Mouse (Mus musculus) layer of hippocampus, adult 11-12 months (tissue): Measurements from ENCODE around the gene Myrfl.
A peak's percentile ranks its signal among the peaks of the same experiment; 100 is the strongest.

Experiments used
- DNase-seq: peaks from one replicate; pipeline ENCODE4 v3.0.0; 2022; ENCODE audit warnings: low spot score

Gene Myrfl

DNA sequence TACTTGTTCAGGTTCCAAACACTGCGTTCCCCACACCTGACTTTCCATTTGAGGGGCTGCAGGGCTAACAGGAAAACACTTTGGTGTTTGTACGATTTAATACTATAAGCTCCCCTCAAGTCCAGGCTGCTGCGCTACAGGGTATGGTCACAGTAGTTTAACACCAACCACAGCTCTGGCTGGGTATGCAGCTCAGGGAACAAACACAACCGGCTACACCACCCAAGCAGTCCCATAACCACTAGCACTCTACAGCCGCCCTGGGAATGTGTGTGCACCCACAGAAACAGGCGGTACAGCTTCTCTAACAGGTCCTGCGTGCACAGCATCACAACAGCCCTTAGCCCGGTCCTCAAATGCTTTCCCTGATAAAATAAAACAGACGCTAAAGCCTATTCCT, 16.1 kb upstream of the Myrfl start:
- no peak for DNase-seq

DNA sequence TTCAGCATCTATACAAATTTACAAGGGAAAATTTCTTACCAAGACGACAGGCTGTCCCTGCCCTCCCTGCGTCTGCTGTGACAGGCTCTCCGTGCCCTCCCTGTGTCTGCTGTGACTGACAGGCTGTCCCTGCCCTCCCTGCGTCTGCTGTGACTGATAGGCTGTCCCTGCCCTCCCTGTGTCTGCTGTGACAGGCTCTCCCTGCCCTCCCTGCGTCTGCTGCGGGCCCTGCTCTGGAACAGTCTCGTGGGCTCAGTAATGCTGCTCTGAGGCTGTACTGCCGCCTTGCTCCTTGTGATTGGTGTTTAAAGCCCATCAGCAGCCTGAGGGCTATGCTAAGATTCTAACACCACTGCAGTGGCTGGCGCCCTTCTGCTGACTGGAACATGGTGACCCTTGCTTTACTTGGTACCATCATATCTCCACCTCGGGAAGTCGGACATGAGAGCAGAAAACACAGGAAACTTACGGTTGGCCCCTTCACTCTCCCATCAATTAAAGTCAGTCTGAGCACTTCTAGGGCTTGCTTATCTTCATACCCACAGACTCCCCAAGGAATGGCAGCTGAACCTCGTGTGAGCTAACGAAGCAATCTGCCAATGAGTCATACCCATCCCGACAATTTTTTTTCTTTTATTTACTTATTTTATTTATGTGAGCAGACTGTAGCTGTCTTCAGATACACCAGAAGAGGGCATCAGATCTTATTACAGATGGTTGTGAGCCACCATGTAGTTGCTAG, 12.4 kb upstream of the Myrfl start:
- DNase-seq = no peak

GRCm38 (mm10) chr10:116906794-116907193, 10.1 kb upstream of the Myrfl start:
- no peak for DNase-seq

DNA sequence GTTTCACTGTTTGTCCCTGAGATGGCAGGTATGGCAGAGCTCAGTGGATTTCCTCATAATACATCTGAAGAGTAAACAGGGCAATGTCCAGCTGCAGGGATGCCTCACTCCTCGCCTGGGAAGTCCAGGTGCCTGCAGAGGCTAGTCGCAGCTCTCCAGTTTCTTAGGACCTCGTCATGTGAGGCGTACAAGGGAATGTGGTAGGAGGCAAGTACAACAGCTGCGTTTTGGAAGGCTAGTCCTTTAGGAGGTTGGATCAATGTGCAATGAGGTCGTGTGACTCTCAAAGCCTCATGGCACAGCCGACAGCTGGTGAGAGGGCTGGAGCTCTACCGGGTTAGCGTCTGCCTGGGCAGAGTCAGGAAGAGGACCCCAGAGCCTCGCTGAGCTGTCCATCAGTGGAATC, 7.8 kb upstream of the Myrfl start:
- no peak for DNase-seq

- no peak for DNase-seq
Observed at GRCm38 (mm10) chr10:116895108-116895833, 1.4 kb downstream of the Myrfl start.

- no peak for DNase-seq
Observed at GRCm38 (mm10) chr10:116894540-116894939, 2.2 kb downstream of the Myrfl start.

- DNase-seq = peak; percentile 29
Observed at GRCm38 (mm10) chr10:116893753-116894152, 3.0 kb downstream of the Myrfl start.

GRCm38 (mm10) chr10:116890587-116890986, 6.1 kb downstream of the Myrfl start:
- DNase-seq = no peak

GRCm38 (mm10) chr10:116884552-116884951, 12.2 kb downstream of the Myrfl start:
- no peak for DNase-seq

DNA sequence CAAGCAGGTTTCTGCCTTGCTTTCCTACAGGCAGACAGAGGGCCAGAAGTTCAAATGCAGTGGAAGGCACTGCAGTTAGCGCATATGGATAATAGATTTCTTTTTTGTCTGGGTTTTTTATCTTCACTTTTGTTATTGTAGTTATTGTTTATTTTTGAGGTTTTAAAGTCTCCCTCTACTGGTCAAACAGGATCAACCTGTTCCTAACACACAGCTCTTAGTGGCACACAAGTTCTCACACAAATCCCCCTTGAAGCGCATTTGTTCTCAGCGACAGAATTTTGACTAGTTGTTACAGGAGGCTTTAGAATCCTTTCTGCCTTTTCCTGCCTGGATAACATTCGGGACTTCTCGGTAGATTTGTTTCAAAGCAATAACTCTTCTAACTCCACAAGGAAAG, 13.2 kb downstream of the Myrfl start:
- no peak for DNase-seq

DNA sequence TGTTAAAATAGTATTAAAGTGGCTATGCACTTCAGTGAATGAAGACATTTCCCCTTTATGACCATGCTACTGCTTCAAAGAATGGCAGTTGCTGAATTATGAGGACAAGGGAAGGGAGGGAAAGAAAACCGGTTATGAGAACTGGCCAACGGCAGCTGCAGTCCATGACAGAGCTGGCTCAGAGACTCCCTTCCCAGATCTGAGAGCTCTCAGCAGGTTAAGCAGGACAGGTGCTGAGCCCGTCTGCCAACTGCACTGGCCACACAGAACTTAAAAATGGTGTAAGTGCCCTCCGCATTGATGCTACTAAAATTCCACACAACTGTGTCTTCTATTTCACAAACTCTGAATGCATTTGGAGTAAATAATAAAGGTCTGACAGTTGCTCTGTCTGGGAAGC, 19.3 kb downstream of the Myrfl start:
- DNase-seq = no peak

DNA sequence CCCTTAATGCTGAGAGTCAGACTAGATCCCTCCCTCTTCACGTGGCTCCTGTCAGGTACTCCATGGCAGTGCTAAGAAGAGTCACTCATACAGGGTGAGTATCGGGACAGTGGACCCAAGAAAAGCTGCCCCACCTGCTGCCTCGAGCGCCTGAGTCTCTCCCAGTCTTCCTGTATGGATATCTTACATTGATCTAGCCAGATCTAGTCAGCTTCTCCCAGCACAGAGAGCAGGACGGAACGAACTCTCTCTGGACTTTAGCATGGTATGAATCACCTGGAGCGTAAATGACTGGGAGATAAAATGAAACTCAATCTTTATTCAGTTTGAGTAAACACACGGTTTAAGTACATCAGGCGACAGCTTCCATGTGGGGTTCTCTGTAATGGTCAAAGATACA, 22.2 kb downstream of the Myrfl start:
- no peak for DNase-seq

GRCm38 (mm10) chr10:116872016-116872410, 24.7 kb downstream of the Myrfl start:
- no peak for DNase-seq

DNA sequence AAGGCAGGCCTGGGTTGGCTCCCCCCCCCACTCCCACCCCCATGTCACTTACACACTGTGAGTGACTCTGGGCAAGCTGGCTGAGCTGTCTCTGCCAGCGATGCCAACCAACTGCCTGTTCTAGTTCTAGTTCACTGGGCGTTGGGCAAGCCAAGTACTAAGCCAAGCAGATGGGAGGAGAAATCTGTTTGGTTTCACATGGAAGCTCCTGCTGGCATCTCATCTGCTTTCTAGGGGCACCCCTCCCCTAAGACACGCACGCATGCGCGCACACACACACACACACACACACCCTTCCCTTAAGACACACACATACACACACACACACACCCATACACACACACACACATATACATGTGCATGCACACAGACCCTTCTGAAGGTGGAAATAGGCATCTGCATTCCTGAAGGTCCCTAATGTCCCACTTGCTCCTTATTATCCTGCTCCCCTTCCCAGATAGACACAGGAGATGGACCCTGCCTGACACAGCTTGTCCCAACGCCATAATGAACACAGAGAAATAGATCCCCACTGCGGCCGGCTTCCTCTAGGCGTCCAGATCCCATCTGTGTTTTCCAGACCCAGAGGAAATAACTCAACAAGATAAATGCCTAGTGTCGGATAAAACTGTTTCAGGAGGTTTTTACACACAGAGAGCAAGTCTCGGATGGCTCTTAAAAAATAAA, 25.2 kb downstream of the Myrfl start:
- peak; percentile 73 for DNase-seq

DNA sequence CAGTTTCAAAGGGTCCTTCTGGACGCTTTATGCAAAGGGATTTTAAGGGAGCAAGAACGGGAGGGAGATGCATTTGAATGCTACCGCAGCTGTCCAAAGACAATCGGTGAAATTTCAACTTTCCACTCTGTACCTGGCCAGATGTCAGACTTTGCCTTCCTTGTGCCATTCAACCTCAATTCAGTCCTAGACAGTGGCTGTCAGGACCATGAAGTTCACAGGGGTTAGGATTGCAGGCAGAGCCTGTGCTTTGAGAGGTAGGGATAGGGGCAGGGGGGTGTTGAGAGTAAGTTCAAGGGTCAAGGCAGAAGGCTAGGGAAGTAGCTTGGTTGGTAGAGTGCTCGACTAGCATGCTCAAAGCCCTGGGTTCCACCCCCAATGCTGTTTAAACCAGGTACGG, 25.9 kb downstream of the Myrfl start:
- no peak for DNase-seq

DNA sequence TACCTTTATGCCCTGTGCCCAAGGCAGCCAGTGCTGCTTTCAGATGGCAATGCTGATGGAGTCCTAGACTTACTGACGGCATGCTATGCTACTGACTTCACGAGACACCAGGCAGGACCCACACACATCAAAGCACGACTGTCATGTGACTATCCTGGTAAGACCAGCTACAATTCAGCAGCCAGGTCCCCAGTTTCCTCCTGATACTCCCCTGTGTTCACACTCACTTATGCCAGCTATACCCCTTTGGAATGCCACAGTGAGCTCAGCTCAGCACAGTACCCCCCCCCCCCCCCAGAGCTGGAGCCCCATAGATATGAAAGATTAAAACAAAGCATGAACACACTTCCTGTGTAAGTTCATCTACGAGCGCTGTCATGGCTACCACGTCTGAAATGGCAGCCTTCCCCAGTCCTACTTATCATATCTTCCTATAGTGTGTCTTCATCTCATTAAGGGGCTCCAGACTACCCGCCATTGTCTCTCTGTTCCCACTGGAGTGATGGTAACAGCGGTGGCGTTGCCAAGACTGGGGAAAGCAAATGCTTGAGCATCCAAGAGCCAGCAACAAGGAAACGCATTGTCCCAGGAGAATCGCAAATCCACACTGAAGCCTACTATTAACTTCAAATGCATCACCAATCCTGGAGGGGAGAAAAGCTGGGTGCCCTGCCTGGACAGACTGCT, 43.4 kb downstream of the Myrfl start:
- no peak for DNase-seq

GRCm38 (mm10) chr10:116848749-116849473, 47.8 kb downstream of the Myrfl start:
- DNase-seq = peak; percentile 85

DNA sequence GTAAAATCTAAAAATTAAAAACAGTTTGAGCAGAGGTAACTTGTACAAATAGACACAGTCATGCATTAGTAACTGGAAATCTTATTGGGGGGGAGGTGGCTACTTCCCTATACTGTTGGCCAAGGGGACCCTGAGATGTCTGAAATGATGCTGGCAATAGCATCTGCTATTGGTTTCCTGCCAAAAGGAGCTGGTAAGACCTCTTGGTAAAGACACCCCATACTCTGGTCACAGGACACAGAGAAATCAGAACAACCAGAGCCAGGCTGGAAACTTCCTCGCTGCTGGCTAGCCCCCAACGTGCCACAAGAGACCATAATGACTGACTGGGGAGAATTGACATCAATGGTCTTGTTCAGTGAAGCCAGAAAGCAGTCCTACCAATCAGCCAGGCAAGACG, 55.2 kb downstream of the Myrfl start:
- no peak for DNase-seq

GRCm38 (mm10) chr10:116830676-116831075, 66.0 kb downstream of the Myrfl start:
- no peak for DNase-seq

DNA sequence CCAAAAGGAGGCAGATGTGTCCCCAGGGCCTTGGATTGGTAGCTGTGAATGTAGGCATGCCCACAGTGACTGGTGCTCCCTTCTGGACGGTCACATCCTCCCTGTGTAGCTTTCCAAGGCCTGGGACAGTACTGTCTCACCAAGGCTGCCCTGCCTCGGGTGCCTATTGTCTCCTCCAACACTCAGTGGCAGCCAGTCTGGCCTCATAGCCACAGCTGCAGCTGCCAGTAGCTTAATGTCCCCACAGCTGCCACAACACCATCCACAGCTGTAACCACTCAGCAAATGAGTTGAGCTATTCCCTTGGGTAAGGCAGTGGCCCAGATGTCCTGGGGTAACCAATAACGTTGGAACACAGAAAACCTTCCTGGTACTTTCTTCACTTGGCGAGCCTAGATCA, 68.6 kb downstream of the Myrfl start:
- DNase-seq = no peak

- DNase-seq = no peak
Observed at GRCm38 (mm10) chr10:116827306-116827705, 69.4 kb downstream of the Myrfl start.
